Mouse (Mus musculus) ZHBTc4 (cell line): ENCODE results near the gene Tmem30c.
"Not testable (repeated sequence)": the region's sequence is repeated elsewhere in the genome, so short reads cannot be mapped to it uniquely, and the experiment has no call there.

Source experiments
- DNase-seq: peaks from one replicate; pipeline ENCODE4 v3.0.0-alpha.2; 2011; ENCODE audit warnings: low read depth, low spot score

The Tmem30c gene

DNA sequence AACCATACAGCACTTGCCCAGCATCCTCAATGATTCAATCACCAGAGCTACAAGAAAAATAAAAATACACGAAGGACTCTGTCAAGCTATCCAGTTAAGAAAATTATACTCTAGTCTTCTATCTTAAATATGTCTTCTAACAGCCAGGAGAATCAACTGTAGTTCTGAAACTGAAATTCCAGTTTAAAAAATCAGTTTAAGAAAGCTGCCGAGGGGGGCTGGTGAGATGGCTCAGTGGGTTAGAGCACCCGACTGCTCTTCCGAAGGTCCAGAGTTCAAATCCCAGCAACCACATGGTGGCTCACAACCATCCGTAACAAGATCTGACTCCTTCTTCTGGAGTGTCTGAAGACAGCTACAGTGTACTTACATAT is 60.7 kb downstream of the Tmem30c start:
- DNase-seq = not testable (repeated sequence)

DNA sequence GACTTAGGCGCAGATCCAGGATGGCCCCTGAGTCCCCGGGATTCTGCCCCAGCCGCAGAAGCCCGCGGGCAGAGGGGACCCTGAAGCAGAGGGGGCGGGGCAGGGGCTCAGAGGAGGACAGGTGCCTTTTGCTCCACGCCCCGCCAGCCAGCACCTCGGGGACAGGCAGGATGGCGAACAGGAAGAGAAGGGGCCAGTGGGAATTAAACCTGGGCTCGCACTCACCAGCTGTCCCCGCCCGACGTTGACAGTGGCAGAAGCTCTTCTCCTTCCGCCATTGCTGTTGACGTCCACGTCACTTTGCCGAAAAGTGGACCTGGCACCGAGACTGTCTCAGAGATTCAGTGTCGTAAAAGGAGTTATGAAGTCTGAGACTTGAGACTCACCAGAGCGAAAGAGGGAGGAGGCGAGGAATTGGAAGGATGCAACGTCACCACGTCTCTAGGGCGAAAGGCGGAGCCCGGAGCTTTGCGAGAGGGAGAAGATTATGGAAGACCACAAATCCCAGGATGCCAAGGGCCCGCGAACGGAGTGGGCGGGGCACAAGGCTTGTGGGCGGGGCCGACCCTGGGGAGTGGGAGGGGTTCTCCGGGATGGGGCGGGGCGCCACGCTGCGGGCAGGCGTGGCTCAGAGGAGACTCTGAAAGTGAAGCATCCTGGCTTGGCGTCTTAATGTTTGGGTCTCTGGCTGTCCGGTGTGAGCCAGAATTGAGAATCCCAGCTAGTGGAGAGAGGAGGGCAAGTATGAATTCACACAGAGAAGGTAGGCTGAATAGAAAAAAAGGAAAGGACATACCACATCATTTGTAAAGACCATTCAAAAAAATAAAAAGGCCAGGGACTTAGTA is 61.4 kb downstream of the Tmem30c start, which contains the start of gene Tbc1d23:
Gene Tbc1d23, minus strand, starts transcription at position 416 of the 848 bp plus-strand sequence.
- peak; percentile 100 for DNase-seq

DNA sequence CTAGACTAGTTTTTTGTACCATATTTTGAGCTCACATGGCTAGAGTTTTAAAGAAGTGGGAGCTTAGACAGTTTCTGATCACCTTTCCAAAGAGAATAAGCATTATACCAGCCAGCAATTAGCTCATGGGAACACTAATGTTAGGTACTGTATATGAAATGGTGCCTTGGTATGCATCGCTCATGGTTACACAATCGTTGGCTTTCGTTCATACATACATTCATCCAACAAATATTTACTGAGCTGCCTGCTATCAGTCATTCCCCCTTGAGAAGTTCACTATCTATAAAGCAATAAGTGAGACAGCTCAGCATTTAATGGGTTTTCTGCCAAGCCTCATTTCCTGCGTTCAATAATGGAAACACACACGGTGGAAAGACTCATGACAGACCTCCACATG is 66.2 kb downstream of the Tmem30c start:
- DNase-seq = no peak

DNA sequence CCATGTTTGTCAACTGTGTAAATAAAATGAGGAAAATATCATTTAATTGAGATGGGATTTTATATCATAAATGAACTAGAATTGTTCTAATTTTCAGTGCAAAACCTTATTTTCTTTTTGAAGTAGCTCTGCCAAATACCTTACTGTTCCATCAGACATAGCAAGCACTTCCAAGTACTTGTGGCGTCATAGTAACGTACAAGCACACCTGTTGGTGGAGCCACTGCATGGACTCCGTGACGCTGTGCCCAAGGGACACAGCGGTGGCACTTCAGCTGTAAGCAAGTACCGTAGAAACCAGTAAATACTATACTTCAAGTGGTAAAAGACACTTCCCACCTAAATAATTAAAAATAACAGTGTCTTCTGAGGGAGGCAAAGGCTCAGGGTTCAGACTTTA is 72.3 kb downstream of the Tmem30c start:
- DNase-seq = no peak
